ENCODE assay signal across 19 mouse cellular contexts in genomic region chr3:123511818-123512217, GRCm38 (mm10).
A peak's percentile ranks its signal among the peaks of the same experiment; 100 is the strongest.
DNase-seq lines count a peak whose midpoint lies in the region; ATAC-seq and TF ChIP-seq lines count a peak whose summit lies in the region.
"Had no signal": no experiment of that assay in that cellular context is flagged by ENCODE, and none has a peak within 500 bp of the region (broad histone marks: within the 10 kb centered on the region; RNA-seq: fewer than 3 reads in every experiment).

No protein-coding gene starts in this region.

- no peaks in the 10 kb centered on the region for H3K9me3 ChIP-seq in intestine, postnatal 0 days (ENCODE audit: control insufficient read depth)
- H3K9me3 ChIP-seq in intestine, embryonic 15.5 days = no peaks in the 10 kb centered on the region
- no peaks in the 10 kb centered on the region for H3K9me3 ChIP-seq in lung, postnatal 0 days (ENCODE audit: low read length)
- peaks cover 2% of the 10 kb centered on the region; the same call in 1 of the 2 replicates for H3K9me3 ChIP-seq in E14TG2a.4 (ENCODE audit: low read length)
- H3K9me3 ChIP-seq in stomach, postnatal 0 days (ENCODE audit: control insufficient read depth, low read length) = no peaks in the 10 kb centered on the region
- H3K9me3 ChIP-seq: embryonic facial prominence, embryonic 12.5 days; forebrain, embryonic 12.5 days; G1E; heart, embryonic 13.5 days; hindbrain, embryonic 15.5 days had no signal

- H3K4me2 ChIP-seq in intestine, postnatal 0 days (replicated peaks; ENCODE audit: low read depth) = no peak overlapping the region
- H3K4me2 ChIP-seq in intestine, embryonic 15.5 days (replicated peaks) = no peak overlapping the region
- no peak overlapping the region for H3K4me2 ChIP-seq in lung, postnatal 0 days (replicated peaks; ENCODE audit: low read depth, low read length)
- no peak overlapping the region for H3K4me2 ChIP-seq in stomach, postnatal 0 days (replicated peaks; ENCODE audit: low read depth)
- H3K4me2 ChIP-seq: embryonic facial prominence, embryonic 12.5 days; forebrain, embryonic 12.5 days; heart, embryonic 13.5 days; hindbrain, embryonic 15.5 days had no signal

- no peaks in the 10 kb centered on the region for H3K4me1 ChIP-seq in intestine, postnatal 0 days (replicated peaks; ENCODE audit: control insufficient read depth, insufficient read depth, low read length)
- no peaks in the 10 kb centered on the region for H3K4me1 ChIP-seq in intestine, embryonic 15.5 days (replicated peaks)
- H3K4me1 ChIP-seq in lung, postnatal 0 days (ENCODE audit: insufficient read depth, low read depth, low read length) = no peaks in the 10 kb centered on the region
- H3K4me1 ChIP-seq in E14TG2a.4 (replicated peaks; ENCODE audit: low read depth, low read length) = peaks cover 9% of the 10 kb centered on the region
- no peaks in the 10 kb centered on the region for H3K4me1 ChIP-seq in stomach, postnatal 0 days (replicated peaks; ENCODE audit: control insufficient read depth, insufficient read depth)

- 0 out of 2 replicates have a peak, but pooled peaks have one; percentile 8 for TF ChIP-seq CTCF in intestine, postnatal 0 days (IDR thresholded peaks at IDR 0.05; ENCODE audit: low read depth)
- 0 out of 2 replicates have a peak, but pooled peaks have one; percentile 11 for TF ChIP-seq CTCF in lung, postnatal 0 days (IDR thresholded peaks at IDR 0.05)
- peak; percentile 21; the same call in 1 of the 2 replicates for TF ChIP-seq CTCF in E14TG2a.4 (conservative IDR thresholded peaks at IDR 0.05; ENCODE audit: low read length)
- TF ChIP-seq CTCF in stomach, postnatal 0 days (IDR thresholded peaks at IDR 0.05; ENCODE audit: low read depth) = 0 out of 2 replicates have a peak, but pooled peaks have one; percentile 10

- no peak overlapping the region for H3K9ac ChIP-seq in intestine, postnatal 0 days (ENCODE audit: low read depth, low read length)
- no peak overlapping the region for H3K9ac ChIP-seq in intestine, embryonic 15.5 days
- H3K9ac ChIP-seq in lung, postnatal 0 days (replicated peaks; ENCODE audit: low read depth) = no peak overlapping the region
- H3K9ac ChIP-seq in stomach, postnatal 0 days (ENCODE audit: low read length) = no peak overlapping the region
- H3K9ac ChIP-seq: embryonic facial prominence, embryonic 12.5 days; forebrain, embryonic 12.5 days; heart, embryonic 13.5 days; hindbrain, embryonic 15.5 days had no signal

- no peak for DNase-seq in lung, postnatal 0 days (ENCODE audit: low spot score)
- no peak for DNase-seq in lung, postnatal 14 days
- DNase-seq in stomach, postnatal 0 days (ENCODE audit: low spot score) = no peak
- no peak for DNase-seq in frontal cortex, postnatal 25 days (ENCODE audit: low spot score in 2 of 2)
- DNase-seq: adrenal gland, postnatal 10 days; cerebellum, adult 11-12 months; cerebellum, adult 9-10 months; cerebellum, postnatal 25 days; gastrocnemius, postnatal 14 days; heart, postnatal 36 days had no signal

- no peaks in the 10 kb centered on the region for H3K27me3 ChIP-seq in intestine, postnatal 0 days (replicated peaks; ENCODE audit: control insufficient read depth, insufficient read depth, low read length)
- no peaks in the 10 kb centered on the region for H3K27me3 ChIP-seq in intestine, embryonic 15.5 days (replicated peaks)
- no peaks in the 10 kb centered on the region for H3K27me3 ChIP-seq in lung, postnatal 0 days (replicated peaks; ENCODE audit: insufficient read depth, low read length)
- H3K27me3 ChIP-seq in E14TG2a.4 (ENCODE audit: insufficient read depth, low read length) = no peaks in the 10 kb centered on the region
- H3K27me3 ChIP-seq in stomach, postnatal 0 days (ENCODE audit: control insufficient read depth, insufficient read depth, low read length) = no peaks in the 10 kb centered on the region
- H3K27me3 ChIP-seq: embryonic facial prominence, embryonic 12.5 days; forebrain, embryonic 12.5 days; heart, embryonic 13.5 days; hindbrain, embryonic 15.5 days had no signal

- no peaks in the 10 kb centered on the region for H3K36me3 ChIP-seq in intestine, postnatal 0 days (ENCODE audit: control insufficient read depth, insufficient read depth)
- H3K36me3 ChIP-seq in intestine, embryonic 15.5 days = no peaks in the 10 kb centered on the region
- H3K36me3 ChIP-seq in lung, postnatal 0 days (ENCODE audit: insufficient read depth, low read length) = no peaks in the 10 kb centered on the region
- H3K36me3 ChIP-seq in E14TG2a.4 (ENCODE audit: insufficient read depth, low read length) = peaks cover 11% of the 10 kb centered on the region
- no peaks in the 10 kb centered on the region for H3K36me3 ChIP-seq in stomach, postnatal 0 days (ENCODE audit: control insufficient read depth, insufficient read depth, low read length)
- H3K36me3 ChIP-seq: embryonic facial prominence, embryonic 12.5 days; hindbrain, embryonic 15.5 days had no signal

- 72% methylated on average over 4 of the region's 4 CpGs for WGBS in intestine, postnatal 0 days
- 74% methylated on average over 4 of the region's 4 CpGs for WGBS in intestine, embryonic 15.5 days
- WGBS in lung, postnatal 0 days = 70% methylated on average over 4 of the region's 4 CpGs
- WGBS in stomach, postnatal 0 days = 71% methylated on average over 4 of the region's 4 CpGs

- TF ChIP-seq EP300 in lung, postnatal 0 days (IDR thresholded peaks at IDR 0.05) = no peak
- TF ChIP-seq EP300 in stomach, postnatal 0 days (optimal IDR thresholded peaks at IDR 0.05) = no peak

- ATAC-seq in intestine, postnatal 0 days = no peak
- no peak for ATAC-seq in intestine, embryonic 15.5 days
- ATAC-seq in lung, postnatal 0 days = no peak
- no peak for ATAC-seq in stomach, postnatal 0 days (ENCODE audit: low FRiP score, low TSS enrichment)
- ATAC-seq: forebrain, embryonic 16.5 days had no signal

- no peak overlapping the region for H3K4me3 ChIP-seq in intestine, postnatal 0 days (ENCODE audit: low read depth, low read length)
- H3K4me3 ChIP-seq in intestine, embryonic 15.5 days (replicated peaks) = no peak overlapping the region
- H3K4me3 ChIP-seq in lung, postnatal 0 days (ENCODE audit: low read depth, low read length) = no peak overlapping the region
- H3K4me3 ChIP-seq in E14TG2a.4 (replicated peaks; ENCODE audit: low read length) = no peak overlapping the region
- H3K4me3 ChIP-seq in stomach, postnatal 0 days (ENCODE audit: low read depth, low read length) = no peak overlapping the region
- H3K4me3 ChIP-seq: embryonic facial prominence, embryonic 12.5 days; forebrain, embryonic 12.5 days; heart, embryonic 13.5 days; hindbrain, embryonic 15.5 days had no signal

- no peak overlapping the region for H3K27ac ChIP-seq in intestine, postnatal 0 days (ENCODE audit: low read depth, low read length)
- no peak overlapping the region for H3K27ac ChIP-seq in intestine, embryonic 15.5 days
- H3K27ac ChIP-seq in lung, postnatal 0 days (ENCODE audit: low read length) = no peak overlapping the region
- H3K27ac ChIP-seq in stomach, postnatal 0 days (replicated peaks) = no peak overlapping the region
- H3K27ac ChIP-seq: embryonic facial prominence, embryonic 12.5 days; forebrain, embryonic 12.5 days; heart, embryonic 13.5 days; hindbrain, embryonic 15.5 days had no signal
